Mouse (Mus musculus): ENCODE data around the gene Phldb2.

DNA sequence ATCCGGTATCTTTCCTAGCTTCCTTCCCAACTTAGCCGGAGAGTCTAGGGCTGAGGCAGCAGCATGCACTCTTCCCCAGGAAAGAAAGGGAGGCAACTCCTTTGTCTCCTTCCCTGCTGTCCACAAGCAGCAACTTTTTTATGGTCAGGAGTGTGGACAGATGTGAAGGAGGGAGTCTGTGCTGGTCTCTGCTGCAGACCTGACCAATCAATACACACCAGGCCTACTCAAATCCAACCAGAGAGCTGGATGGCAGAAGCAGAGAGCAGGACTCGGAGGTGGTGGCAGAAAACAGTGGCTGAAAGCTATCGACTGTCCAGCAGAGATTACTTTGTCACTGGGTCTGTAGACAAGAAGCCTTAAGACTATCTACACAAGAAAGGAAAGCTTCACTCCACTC lies at the start of gene Phldb2:
- TF ChIP-seq GATA1 (IDR thresholded peaks at IDR 0.05; ENCODE audit: borderline replicate concordance, low read length) (no peak), CTCF (IDR thresholded peaks at IDR 0.05; ENCODE audit: low read depth, low read length) (no peak), TAL1 (conservative IDR thresholded peaks at IDR 0.05; ENCODE audit: low read depth, low read length) (no peak), POLR2AphosphoS5 (IDR thresholded peaks at IDR 0.05; ENCODE audit: insufficient replicate concordance, low read depth, low read length) (no peak)
